Mouse (Mus musculus) right cerebral cortex, postnatal 4 days (tissue): Measurements from ENCODE around the gene Saxo1.

ENCODE experiments used
- DNase-seq: peaks from one replicate; pipeline ENCODE4 v3.0.0-alpha.2; 2022

Gene Saxo1

GRCm38 (mm10) chr4:86416401-86417025 is 141.6 kb downstream of the Saxo1 start:
- DNase-seq: no peak

GRCm38 (mm10) chr4:86413388-86413787 is 144.7 kb downstream of the Saxo1 start:
- DNase-seq: no peak

- no peak for DNase-seq
Observed at GRCm38 (mm10) chr4:86410946-86411345, 147.2 kb downstream of the Saxo1 start.

GRCm38 (mm10) chr4:86408421-86408820 is 149.7 kb downstream of the Saxo1 start:
- DNase-seq: no peak

- no peak for DNase-seq
Observed at GRCm38 (mm10) chr4:86407200-86407527, 151.0 kb downstream of the Saxo1 start.

- no peak for DNase-seq
Observed at GRCm38 (mm10) chr4:86406501-86407199, 151.5 kb downstream of the Saxo1 start.

- DNase-seq: no peak
Observed at GRCm38 (mm10) chr4:86401116-86401515, 157.0 kb downstream of the Saxo1 start.

- no peak for DNase-seq
Observed at GRCm38 (mm10) chr4:86397470-86397869, 160.7 kb downstream of the Saxo1 start.

- no peak for DNase-seq
Observed at GRCm38 (mm10) chr4:86396672-86397288, 161.3 kb downstream of the Saxo1 start.

- DNase-seq: no peak
Observed at GRCm38 (mm10) chr4:86395636-86396035, 162.5 kb downstream of the Saxo1 start.
